Mouse (Mus musculus): Measurements from ENCODE around the gene Gm28363.
"Not testable (repeated sequence)": the region's sequence is repeated elsewhere in the genome, so short reads cannot be mapped to it uniquely, and the experiment has no call there.

Gm28363 gene

DNA sequence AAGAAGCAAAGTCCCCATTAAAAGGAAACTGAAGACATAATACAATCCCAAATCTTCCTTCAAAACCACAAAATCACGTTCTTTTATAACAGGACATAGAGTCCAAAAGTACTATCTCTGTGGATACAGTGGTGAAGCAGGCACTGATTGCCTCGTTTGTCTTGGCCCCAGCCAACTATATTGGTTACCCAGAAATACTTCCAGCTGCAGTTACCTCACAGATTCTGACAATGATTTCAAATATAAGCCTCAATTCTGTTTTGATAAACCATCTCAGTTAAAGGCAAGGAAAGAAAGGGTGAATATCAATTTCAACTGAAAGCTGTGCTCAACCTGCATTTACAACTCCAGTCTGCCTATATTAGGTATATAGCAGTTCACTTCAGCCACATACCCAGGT, at the start of gene Gm28363:
Gene Gm28363 (plus strand): TSS at position 301 of the 400 bp plus-strand sequence.
- DNase-seq (ENCODE audit: low read depth, low spot score), result not testable (repeated sequence)

GRCm38 (mm10) chr1:117650236-117650635, 46.7 kb upstream of the Gm28363 start:
- peak; percentile 90 for DNase-seq (ENCODE audit: low read depth, low spot score)
